Mouse (Mus musculus): ENCODE measurements around the gene Tgm2. TPM values are rescaled to one million over a fixed set of nuclear protein-coding genes. Genes with fewer than 3 reads are reported as not detected.

Gene Tgm2
- polyA plus RNA-seq, 1 experiment from 2014 or later: 56.0 TPM

GRCm38 (mm10) chr2:158094300-158094699, 51.9 kb downstream of the Tgm2 start:
- Histone ChIP-seq H3K9ac (replicated peaks; ENCODE audit: low read depth, low read length) (no peak overlapping the region), H3K36me3 (ENCODE audit: control insufficient read depth, insufficient read depth, low read length) (no peaks in the 10 kb centered on the region), H3K4me1 (ENCODE audit: control insufficient read depth, insufficient read depth, low read length) (peaks cover 32% of the 10 kb centered on the region), H3K4me2 (replicated peaks; ENCODE audit: low read depth, low read length) (peak overlapping the region; percentile 27; the same call in 1 of the 2 replicates), H3K27ac (ENCODE audit: low read length) (peak overlapping the region; percentile 91; the same call in 1 of the 2 replicates), H3K27me3 (ENCODE audit: control insufficient read depth, insufficient read depth, low read length) (no peaks in the 10 kb centered on the region), H3K9me3 (ENCODE audit: control insufficient read depth, low read depth, low read length) (no peaks in the 10 kb centered on the region), H3K4me3 (ENCODE audit: low read depth, low read length) (no peak overlapping the region)
- ATAC-seq (ENCODE audit: insufficient number of reproducible peaks, insufficient read depth, low FRiP score, low read depth): peak; percentile 20; the same call in 1 of the 2 replicates
- WGBS: 32% methylated on average over 7 of the region's 7 CpGs

- no peak overlapping the region for H3K4me3 ChIP-seq (ENCODE audit: low read depth, low read length)
- H3K4me2 ChIP-seq (replicated peaks; ENCODE audit: low read depth, low read length): no peak overlapping the region
- H3K27ac ChIP-seq (ENCODE audit: low read length): peak overlapping the region; percentile 91; the same call in 1 of the 2 replicates
- peaks cover 31% of the 10 kb centered on the region for H3K4me1 ChIP-seq (ENCODE audit: control insufficient read depth, insufficient read depth, low read length)
- no peaks in the 10 kb centered on the region for H3K9me3 ChIP-seq (ENCODE audit: control insufficient read depth, low read depth, low read length)
- no peaks in the 10 kb centered on the region for H3K36me3 ChIP-seq (ENCODE audit: control insufficient read depth, insufficient read depth, low read length)
- no peak for ATAC-seq (ENCODE audit: insufficient number of reproducible peaks, insufficient read depth, low FRiP score, low read depth)
- no peak overlapping the region for H3K9ac ChIP-seq (replicated peaks; ENCODE audit: low read depth, low read length)
- no peaks in the 10 kb centered on the region for H3K27me3 ChIP-seq (ENCODE audit: control insufficient read depth, insufficient read depth, low read length)
- WGBS: 47% methylated on average over 5 of the region's 5 CpGs
Observed at GRCm38 (mm10) chr2:158093345-158093744, 52.9 kb downstream of the Tgm2 start.

- H3K4me1 ChIP-seq (ENCODE audit: control insufficient read depth, insufficient read depth, low read length): peaks cover 24% of the 10 kb centered on the region; the same call in 1 of the 2 replicates
- no peak overlapping the region for H3K9ac ChIP-seq (replicated peaks; ENCODE audit: low read depth, low read length)
- H3K4me3 ChIP-seq (ENCODE audit: low read depth, low read length): no peak overlapping the region
- H3K27ac ChIP-seq (ENCODE audit: low read length): no peak overlapping the region
- H3K4me2 ChIP-seq (replicated peaks; ENCODE audit: low read depth, low read length): no peak overlapping the region
- ATAC-seq (ENCODE audit: insufficient number of reproducible peaks, insufficient read depth, low FRiP score, low read depth): no peak
- H3K36me3 ChIP-seq (ENCODE audit: control insufficient read depth, insufficient read depth, low read length): no peaks in the 10 kb centered on the region
- WGBS: 83% methylated on average over 4 of the region's 4 CpGs
- H3K9me3 ChIP-seq (ENCODE audit: control insufficient read depth, low read depth, low read length): no peaks in the 10 kb centered on the region
- H3K27me3 ChIP-seq (ENCODE audit: control insufficient read depth, insufficient read depth, low read length): no peaks in the 10 kb centered on the region
Observed at GRCm38 (mm10) chr2:158090096-158090495, 56.1 kb downstream of the Tgm2 start.

DNA sequence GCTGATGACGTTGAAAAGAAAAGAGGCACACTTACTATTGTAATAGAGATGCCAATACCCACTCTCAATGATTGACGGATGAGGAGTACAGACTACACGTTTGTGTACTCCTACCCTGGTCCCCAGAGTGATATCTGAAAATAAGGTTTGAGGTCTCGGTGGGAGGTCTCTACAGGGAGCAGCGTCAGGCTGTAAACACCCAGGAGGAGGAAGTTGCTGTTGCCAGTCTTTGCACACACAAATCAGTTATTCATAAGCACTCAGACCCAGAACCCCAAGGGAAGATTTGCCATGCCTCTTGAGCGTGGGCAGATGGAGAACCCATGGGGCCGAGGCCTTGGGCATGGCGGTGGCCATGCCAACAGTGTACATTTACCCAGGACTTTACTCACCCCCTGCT, 61.8 kb downstream of the Tgm2 start:
- Histone ChIP-seq H3K4me1 (ENCODE audit: control insufficient read depth, insufficient read depth, low read length) (peaks cover 17% of the 10 kb centered on the region; the same call in 1 of the 2 replicates), H3K36me3 (ENCODE audit: control insufficient read depth, insufficient read depth, low read length) (no peaks in the 10 kb centered on the region), H3K27ac (ENCODE audit: low read length) (no peak overlapping the region), H3K4me3 (ENCODE audit: low read depth, low read length) (no peak overlapping the region), H3K9ac (replicated peaks; ENCODE audit: low read depth, low read length) (no peak overlapping the region), H3K27me3 (ENCODE audit: control insufficient read depth, insufficient read depth, low read length) (no peaks in the 10 kb centered on the region), H3K9me3 (ENCODE audit: control insufficient read depth, low read depth, low read length) (no peaks in the 10 kb centered on the region), H3K4me2 (replicated peaks; ENCODE audit: low read depth, low read length) (no peak overlapping the region)
- 62% methylated on average over 8 of the region's 8 CpGs for WGBS
- ATAC-seq (ENCODE audit: insufficient number of reproducible peaks, insufficient read depth, low FRiP score, low read depth): no peak

DNA sequence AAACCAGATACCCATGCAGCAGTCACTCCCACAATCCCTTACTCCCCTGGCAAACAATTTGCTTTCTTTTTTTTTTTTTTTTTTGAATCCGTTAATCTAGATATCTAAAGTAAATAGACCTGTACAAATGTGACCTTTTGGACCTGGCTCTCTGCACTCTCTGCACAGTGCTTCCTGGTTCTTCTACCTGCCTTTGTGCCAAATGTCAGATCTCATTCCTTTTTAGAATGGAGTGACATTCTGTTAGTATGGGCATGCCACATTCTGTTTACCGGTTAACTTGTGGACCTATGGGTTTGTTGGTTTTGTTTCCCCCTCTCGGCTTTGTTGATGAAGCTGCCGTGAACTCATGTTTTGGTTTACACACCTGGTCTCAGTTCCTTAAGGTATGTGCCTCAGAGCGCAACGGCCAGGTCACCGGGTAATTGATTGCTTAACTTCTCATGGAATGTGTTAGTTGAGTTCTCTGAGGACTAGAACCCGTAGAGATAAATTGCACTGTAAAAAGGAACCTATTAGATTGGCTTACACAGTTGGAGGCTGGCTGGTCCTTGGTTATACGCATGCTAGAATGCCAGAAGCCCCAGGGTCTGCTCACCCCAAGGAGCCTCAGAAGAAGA, 65.5 kb downstream of the Tgm2 start:
- Histone ChIP-seq H3K4me3 (ENCODE audit: low read depth, low read length) (no peak overlapping the region), H3K4me2 (replicated peaks; ENCODE audit: low read depth, low read length) (no peak overlapping the region), H3K9ac (replicated peaks; ENCODE audit: low read depth, low read length) (no peak overlapping the region), H3K9me3 (ENCODE audit: control insufficient read depth, low read depth, low read length) (no peaks in the 10 kb centered on the region), H3K36me3 (ENCODE audit: control insufficient read depth, insufficient read depth, low read length) (peaks cover 21% of the 10 kb centered on the region), H3K27me3 (ENCODE audit: control insufficient read depth, insufficient read depth, low read length) (no peaks in the 10 kb centered on the region), H3K27ac (ENCODE audit: low read length) (peak overlapping the region; percentile 78; the same call in 1 of the 2 replicates), H3K4me1 (ENCODE audit: control insufficient read depth, insufficient read depth, low read length) (peaks cover 21% of the 10 kb centered on the region; the same call in 1 of the 2 replicates)
- peak; percentile 73 for ATAC-seq (ENCODE audit: insufficient number of reproducible peaks, insufficient read depth, low FRiP score, low read depth)
- WGBS: 59% methylated on average over 9 of the region's 9 CpGs

GRCm38 (mm10) chr2:158079843-158080395, 66.3 kb downstream of the Tgm2 start:
- H3K27ac ChIP-seq (ENCODE audit: low read length): peak overlapping the region; percentile 78
- H3K4me3 ChIP-seq (ENCODE audit: low read depth, low read length): no peak overlapping the region
- peak; percentile 69; the same call in 1 of the 2 replicates for ATAC-seq (ENCODE audit: insufficient number of reproducible peaks, insufficient read depth, low FRiP score, low read depth)
- peaks cover 19% of the 10 kb centered on the region; the same call in 1 of the 2 replicates for H3K4me1 ChIP-seq (ENCODE audit: control insufficient read depth, insufficient read depth, low read length)
- H3K9me3 ChIP-seq (ENCODE audit: control insufficient read depth, low read depth, low read length): no peaks in the 10 kb centered on the region
- no peak overlapping the region for H3K4me2 ChIP-seq (replicated peaks; ENCODE audit: low read depth, low read length)
- no peaks in the 10 kb centered on the region for H3K27me3 ChIP-seq (ENCODE audit: control insufficient read depth, insufficient read depth, low read length)
- WGBS: 39% methylated on average over 9 of the region's 9 CpGs
- H3K9ac ChIP-seq (replicated peaks; ENCODE audit: low read depth, low read length): no peak overlapping the region
- H3K36me3 ChIP-seq (ENCODE audit: control insufficient read depth, insufficient read depth, low read length): peaks cover 29% of the 10 kb centered on the region

GRCm38 (mm10) chr2:158078971-158079370, 67.3 kb downstream of the Tgm2 start:
- no peaks in the 10 kb centered on the region for H3K27me3 ChIP-seq (ENCODE audit: control insufficient read depth, insufficient read depth, low read length)
- no peak for ATAC-seq (ENCODE audit: insufficient number of reproducible peaks, insufficient read depth, low FRiP score, low read depth)
- peaks cover 35% of the 10 kb centered on the region for H3K36me3 ChIP-seq (ENCODE audit: control insufficient read depth, insufficient read depth, low read length)
- H3K9me3 ChIP-seq (ENCODE audit: control insufficient read depth, low read depth, low read length): no peaks in the 10 kb centered on the region
- H3K9ac ChIP-seq (replicated peaks; ENCODE audit: low read depth, low read length): no peak overlapping the region
- 80% methylated on average over 7 of the region's 7 CpGs for WGBS
- peaks cover 19% of the 10 kb centered on the region; the same call in 1 of the 2 replicates for H3K4me1 ChIP-seq (ENCODE audit: control insufficient read depth, insufficient read depth, low read length)
- H3K27ac ChIP-seq (ENCODE audit: low read length): no peak overlapping the region
- no peak overlapping the region for H3K4me2 ChIP-seq (replicated peaks; ENCODE audit: low read depth, low read length)
- H3K4me3 ChIP-seq (ENCODE audit: low read depth, low read length): no peak overlapping the region

DNA sequence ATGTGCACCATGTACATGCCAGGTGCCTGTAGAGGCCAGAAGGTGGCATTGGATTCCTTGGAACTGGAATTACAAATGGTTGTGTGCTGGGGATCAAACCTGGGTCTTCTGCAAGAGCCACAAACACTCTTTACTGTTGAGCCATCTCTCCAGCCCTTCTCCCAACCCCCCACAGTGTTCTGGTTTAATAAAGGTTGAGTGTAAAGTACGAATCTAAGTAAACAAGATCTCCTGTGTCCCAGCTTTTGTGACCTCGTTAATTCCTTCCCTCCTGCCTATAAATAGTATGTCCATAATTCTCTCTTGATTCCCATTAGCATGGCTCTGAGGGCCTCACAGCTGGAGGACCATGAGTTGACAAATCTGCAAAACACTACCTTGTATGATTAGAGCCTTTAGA, 68.3 kb downstream of the Tgm2 start:
- H3K4me2 ChIP-seq (replicated peaks; ENCODE audit: low read depth, low read length): no peak overlapping the region
- H3K9me3 ChIP-seq (ENCODE audit: control insufficient read depth, low read depth, low read length): no peaks in the 10 kb centered on the region
- H3K9ac ChIP-seq (replicated peaks; ENCODE audit: low read depth, low read length): no peak overlapping the region
- no peak overlapping the region for H3K27ac ChIP-seq (ENCODE audit: low read length)
- ATAC-seq (ENCODE audit: insufficient number of reproducible peaks, insufficient read depth, low FRiP score, low read depth): no peak
- H3K36me3 ChIP-seq (ENCODE audit: control insufficient read depth, insufficient read depth, low read length): peaks cover 35% of the 10 kb centered on the region
- 61% methylated on average over 2 of the region's 2 CpGs for WGBS
- H3K27me3 ChIP-seq (ENCODE audit: control insufficient read depth, insufficient read depth, low read length): no peaks in the 10 kb centered on the region
- no peak overlapping the region for H3K4me3 ChIP-seq (ENCODE audit: low read depth, low read length)
- peaks cover 19% of the 10 kb centered on the region; the same call in 1 of the 2 replicates for H3K4me1 ChIP-seq (ENCODE audit: control insufficient read depth, insufficient read depth, low read length)

Data from stomach, embryonic 14.5 days (tissue).